Mouse (Mus musculus) C2C12 (cell line): ENCODE measurements at regions not wholly inside any gene's neighbourhood (a gene's known extent, or its start where the extent isn't known, plus 50 kb on each side); places are given as distances from the start of the nearest gene placed in this dataset.
A peak's percentile ranks its signal among the peaks of the same experiment; 100 is the strongest.

Experiments
- CEBPB ChIP-seq: IDR thresholded peaks from one replicate; pipeline ENCODE4 v1.6.1; 2011; ENCODE audit warnings: low read depth, mild to moderate bottlenecking, control low read depth, moderate library complexity
- CTCF ChIP-seq: IDR thresholded peaks from one replicate; pipeline ENCODE4 v1.5.1; 2011; ENCODE audit not compliant: control insufficient read depth, insufficient read depth, insufficient read length
- MYOD1 ChIP-seq: IDR thresholded peaks from one replicate; pipeline ENCODE4 v1.6.1; 2011; ENCODE audit warnings: low read depth; ENCODE audit not compliant: control insufficient read depth, insufficient read length

GRCm38 (mm10) chr16:25066822-25067221 is 219.8 kb upstream of the Tprg start:
- TF ChIP-seq MYOD1 (peak; percentile 35), CTCF (no peak), CEBPB (no peak)
